Mouse (Mus musculus) left cerebral cortex, adult 8-10 months (tissue): ENCODE results near the gene Clcn5. TPM values are rescaled to one million over a fixed set of nuclear protein-coding genes. Genes with fewer than 3 reads are reported as not detected.

Experiments
- DNase-seq, 2 experiments: peaks; one replicate each; pipeline ENCODE4 v3.0.0; 2022; ENCODE audit warnings: low spot score in 2 of 2
- microRNA-seq, 2 experiments: library from miRNA; unstranded; fragments of <30 nt; microRNA quantifications; one replicate each; pipeline ENCODE4 v1.2.0; 2022
- total RNA-seq, 4 experiments: library from RNA; stranded (reverse); gene quantifications; 2 replicates each; pipeline ENCODE4 v1.2.4; 2022

Clcn5 gene
- total RNA-seq, 4 experiments from 2014 or later: 8.3 to 10.4 (median 9.2) TPM

GRCm38 (mm10) chrX:7197833-7198232 is 121.3 kb downstream of the Clcn5 start:
- no peak for DNase-seq

- no peak for DNase-seq
These were observed 128.3 kb downstream of the Clcn5 start for GRCm38 (mm10) chrX:7190816-7191215.

GRCm38 (mm10) chrX:7188311-7188807 is 130.8 kb downstream of the Clcn5 start:
- DNase-seq: peak; percentile 15 to 20

- DNase-seq: peak in 1 of 2 experiments; percentile 1
These were observed 131.5 kb downstream of the Clcn5 start for GRCm38 (mm10) chrX:7187455-7188310.

GRCm38 (mm10) chrX:7170156-7170555 is 149.0 kb downstream of the Clcn5 start:
- no peak for DNase-seq

GRCm38 (mm10) chrX:7168799-7169198 is 150.4 kb downstream of the Clcn5 start:
- DNase-seq: no peak

GRCm38 (mm10) chrX:7157976-7158375 is 161.2 kb downstream of the Clcn5 start:
- no peak for DNase-seq

- DNase-seq: no peak
These were observed 163.0 kb downstream of the Clcn5 start for GRCm38 (mm10) chrX:7156026-7156732.

- no peak for DNase-seq
These were observed 169.0 kb downstream of the Clcn5 start for GRCm38 (mm10) chrX:7150129-7150528.

- DNase-seq: no peak
These were observed 173.0 kb downstream of the Clcn5 start for GRCm38 (mm10) chrX:7146156-7146555.

GRCm38 (mm10) chrX:7121618-7122280 is 197.4 kb downstream of the Clcn5 start:
- no peak for DNase-seq

GRCm38 (mm10) chrX:7114885-7115284 is 204.3 kb downstream of the Clcn5 start:
- DNase-seq: no peak

Small RNAs within 50 kb of the gene (microRNA-seq; reads per million reads assigned to microRNA genes)
- 154 to 209 reads per million in 2 experiments for gene Mir188
- 17.0 to 32.9 reads per million in 2 experiments for gene Mir362
- gene Mir500: 94.0 to 134 reads per million in 2 experiments
- 213 to 285 reads per million in 2 experiments for gene Mir501
- gene Mir532: 732 to 917 reads per million in 2 experiments

Other genes with a start within 250 kb of the Clcn5 start
- gene Usp27x, start 56.5 kb upstream of the Clcn5 start, total RNA-seq: 10 to 100 TPM; 13.2 to 15.4 (median 14.1) TPM